Mouse (Mus musculus) liver, adult 2 months (tissue): Measurements from ENCODE around the gene Faim. TPM values are rescaled to one million over a fixed set of nuclear protein-coding genes. Genes with fewer than 3 reads are reported as not detected.

Experiments used
- DNase-seq: peaks from one replicate; pipeline ENCODE4 v3.0.0-alpha.2; 2011; ENCODE audit warnings: low read depth, low spot score; ENCODE audit errors: extremely low read depth
- H3K27ac ChIP-seq: fragments of 200-500 bp; replicated peaks from 2 replicates; pipeline ENCODE4 v1.5.1; 2012; ENCODE audit warnings: low read depth, mild to moderate bottlenecking, control low read depth, inconsistent platforms, low read length; ENCODE audit not compliant: insufficient read depth
- H3K27me3 ChIP-seq: fragments of 200-500 bp; 2 replicates; pipeline ENCODE4 v1.6.1; 2012; ENCODE audit warnings: mild to moderate bottlenecking, moderate library complexity, low read length, inconsistent platforms; ENCODE audit not compliant: control insufficient read depth, insufficient read depth
- H3K36me3 ChIP-seq: fragments of 200-500 bp; 2 replicates; pipeline ENCODE4 v1.6.1; 2012; ENCODE audit warnings: low read length, inconsistent platforms; ENCODE audit not compliant: control insufficient read depth, insufficient read depth
- H3K4me1 ChIP-seq: fragments of 200-500 bp; 2 replicates; pipeline ENCODE4 v1.6.1; 2011; ENCODE audit warnings: low read length; ENCODE audit not compliant: control insufficient read depth, insufficient read depth
- H3K4me3 ChIP-seq: fragments of 200-500 bp; 2 replicates; pipeline ENCODE4 v1.5.1; 2011; ENCODE audit warnings: low read depth, mild to moderate bottlenecking, control low read depth, low read length, moderate library complexity; ENCODE audit not compliant: insufficient read depth
- H3K79me2 ChIP-seq: fragments of 200-500 bp; 2 replicates; pipeline ENCODE4 v1.6.1; 2012; ENCODE audit warnings: inconsistent platforms, mild to moderate bottlenecking, low read length, moderate library complexity; ENCODE audit not compliant: control insufficient read depth, insufficient read depth
- H3K9ac ChIP-seq: fragments of 200-500 bp; 2 replicates; pipeline ENCODE4 v1.6.1; 2012; ENCODE audit warnings: low read depth, mild to moderate bottlenecking, control low read depth, inconsistent platforms, low read length
- CTCF ChIP-seq: fragments of 200-500 bp; IDR thresholded peaks from 2 replicates; pipeline ENCODE4 v1.5.1; 2011; ENCODE audit warnings: low read depth, low read length, control low read depth
- POLR2A ChIP-seq: fragments of 200-500 bp; IDR thresholded peaks from 2 replicates; pipeline ENCODE4 v1.6.1; 2011; ENCODE audit warnings: low read length, control low read depth; ENCODE audit not compliant: insufficient read depth; ENCODE audit errors: extremely low read depth
- WGBS: fragments of 180-500 bp; shearing (Covaris S2); methylation state at CpG from one replicate; pipeline ENCODE4 v1.1.7; 2018; 5-methylcytosine and 5-hydroxymethylcytosine counted together
- polyA plus RNA-seq: library from polyadenylated mRNA; depleted of rRNA; stranded (reverse); fragments of >200 nt; gene quantifications from 2 replicates; pipeline ENCODE4 v1.2.3, GENCODE M21; 2012
- total RNA-seq: library from RNA; depleted of rRNA; stranded (reverse); fragments of >200 nt; gene quantifications from 2 replicates; pipeline ENCODE4 v1.2.3, GENCODE M21; 2014

The Faim gene
- total and polyA plus RNA-seq, 2 experiments, result 2.3 to 10.9 TPM

DNA sequence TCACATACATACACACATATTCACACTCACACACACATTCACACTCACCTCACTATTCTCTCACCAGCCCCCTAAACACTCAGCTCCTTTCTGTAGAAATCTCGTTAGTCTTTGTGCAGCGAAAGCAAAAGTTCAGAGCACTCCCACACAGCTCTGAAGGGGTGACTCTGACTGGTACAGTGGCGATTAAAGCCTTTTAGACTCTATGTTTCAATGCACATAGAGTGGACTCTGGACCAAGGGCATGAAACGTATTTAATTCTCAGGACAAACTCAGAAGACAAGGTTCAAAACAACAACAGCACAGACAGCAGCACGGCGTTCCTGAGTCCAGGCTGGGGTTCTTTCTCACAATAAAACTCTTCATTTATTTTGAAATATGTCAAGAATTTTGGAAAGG lies 31.5 kb downstream of the Faim start:
- TF ChIP-seq POLR2A, result no peak
- TF ChIP-seq CTCF, result no peak
- no peak overlapping the region for H3K27ac ChIP-seq

DNA sequence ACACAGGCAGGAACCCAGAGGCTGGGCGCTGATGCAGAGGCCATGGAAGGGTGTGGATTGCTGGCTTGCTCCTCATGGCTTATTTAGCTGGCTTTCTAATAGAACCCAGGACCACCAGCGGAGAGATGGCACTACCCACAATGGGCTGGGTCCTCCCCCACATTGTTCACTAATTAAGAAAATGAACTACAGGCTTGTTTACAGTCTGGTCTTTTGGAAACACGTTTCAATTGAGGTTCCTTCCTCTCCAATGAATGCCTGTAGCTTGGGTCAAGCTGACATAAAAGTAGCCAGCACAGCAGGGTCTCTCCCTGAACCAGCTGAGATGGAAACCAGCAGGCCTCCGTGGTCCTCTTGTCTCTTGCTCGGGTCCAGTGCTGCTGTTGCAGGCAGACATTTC lies 35.0 kb downstream of the Faim start:
- H3K27me3 ChIP-seq, result no peaks in the 10 kb centered on the region
- TF ChIP-seq CTCF (no peak), POLR2A (no peak)
- H3K9ac ChIP-seq, result no peak overlapping the region
- no peaks in the 10 kb centered on the region for H3K36me3 ChIP-seq
- no peak overlapping the region for H3K4me3 ChIP-seq
- no peak for DNase-seq
- H3K79me2 ChIP-seq, result no peaks in the 10 kb centered on the region
- WGBS, result 57% methylated on average over 5 of the region's 5 CpGs
- no peaks in the 10 kb centered on the region for H3K4me1 ChIP-seq
- no peak overlapping the region for H3K27ac ChIP-seq

More for the DNA sequence above, 31.5 kb downstream of the Faim start:
- no peak for DNase-seq
- Histone ChIP-seq H3K4me3 (no peak overlapping the region), H3K79me2 (no peaks in the 10 kb centered on the region), H3K27me3 (no peaks in the 10 kb centered on the region), H3K9ac (no peak overlapping the region), H3K4me1 (no peaks in the 10 kb centered on the region), H3K36me3 (no peaks in the 10 kb centered on the region)
- WGBS, result 58% methylated on average over 6 of the region's 6 CpGs

DNA sequence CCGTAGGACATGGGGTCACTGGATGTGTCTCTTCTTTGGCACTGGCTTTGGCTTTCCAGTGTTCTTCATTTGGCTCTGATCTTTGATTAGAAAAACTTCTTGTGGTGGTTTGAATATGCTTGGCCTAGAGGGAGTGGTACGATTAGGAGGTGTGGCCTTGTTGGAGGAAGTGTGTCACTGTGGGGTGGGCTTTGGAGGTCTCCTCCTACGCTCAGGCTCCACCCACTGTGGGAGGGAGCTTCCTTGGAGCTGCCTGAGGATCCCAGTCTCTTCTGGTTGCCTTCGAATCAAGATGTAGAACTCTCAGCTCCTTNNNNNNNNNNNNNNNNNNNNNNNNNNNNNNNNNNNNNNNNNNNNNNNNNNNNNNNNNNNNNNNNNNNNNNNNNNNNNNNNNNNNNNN lies 35.6 kb downstream of the Faim start:
- no peak overlapping the region for H3K4me3 ChIP-seq
- no peak for DNase-seq
- H3K4me1 ChIP-seq, result no peaks in the 10 kb centered on the region
- WGBS, result 89% methylated on average over 4 of the region's 4 CpGs
- no peaks in the 10 kb centered on the region for H3K27me3 ChIP-seq
- no peaks in the 10 kb centered on the region for H3K36me3 ChIP-seq
- no peaks in the 10 kb centered on the region for H3K79me2 ChIP-seq
- H3K27ac ChIP-seq, result no peak overlapping the region
- TF ChIP-seq CTCF (no peak), POLR2A (no peak)
- no peak overlapping the region for H3K9ac ChIP-seq

GRCm38 (mm10) chr9:99032031-99032430 lies 45.9 kb downstream of the Faim start:
- TF ChIP-seq POLR2A, result no peak
- no peak for TF ChIP-seq CTCF
- Histone ChIP-seq H3K27me3 (no peaks in the 10 kb centered on the region), H3K4me3 (no peak overlapping the region), H3K9ac (no peak overlapping the region), H3K36me3 (0 out of 2 replicates have a peak, but pooled peaks cover 1% of the 10 kb centered on the region), H3K4me1 (no peaks in the 10 kb centered on the region), H3K27ac (no peak overlapping the region), H3K79me2 (no peaks in the 10 kb centered on the region)
- no peak for DNase-seq
- WGBS, result 68% methylated on average over 8 of the region's 8 CpGs

GRCm38 (mm10) chr9:99034111-99034510 lies 47.9 kb downstream of the Faim start:
- TF ChIP-seq POLR2A, result no peak
- TF ChIP-seq CTCF, result no peak
- Histone ChIP-seq H3K36me3 (peaks cover 3% of the 10 kb centered on the region; the same call in 1 of the 2 replicates), H3K9ac (no peak overlapping the region), H3K79me2 (no peaks in the 10 kb centered on the region), H3K27ac (no peak overlapping the region), H3K27me3 (no peaks in the 10 kb centered on the region), H3K4me3 (no peak overlapping the region), H3K4me1 (no peaks in the 10 kb centered on the region)
- WGBS, result 87% methylated on average over 8 of the region's 8 CpGs
- DNase-seq, result no peak

GRCm38 (mm10) chr9:99035575-99035974 lies 49.4 kb downstream of the Faim start, which contains the start of gene Gm1123:
Gene Gm1123, minus strand, starts transcription at chr9:99035715.
- Histone ChIP-seq H3K4me1 (no peaks in the 10 kb centered on the region), H3K9ac (no peak within 1 kb of the TSS), H3K79me2 (no peaks in the 10 kb centered on the region), H3K27ac (no peak within 1 kb of the TSS), H3K27me3 (no peaks in the 10 kb centered on the region), H3K4me3 (no peak within 1 kb of the TSS), H3K36me3 (peaks cover 11% of the 10 kb centered on the region; the same call in 1 of the 2 replicates)
- 83% methylated on average over 12 of the region's 12 CpGs for WGBS
- TF ChIP-seq CTCF (no peak), POLR2A (no peak)
- no peak for DNase-seq
